Mouse (Mus musculus) liver, postnatal 0 days (tissue): ENCODE data around the gene Fzd9.

Source experiments
- CTCF ChIP-seq: sonication (generic); IDR thresholded peaks from 2 replicates; pipeline ENCODE4 v1.5.1; 2016; ENCODE audit warnings: antibody characterized with exemption, low read depth
- EP300 ChIP-seq: IDR thresholded peaks from 2 replicates; pipeline ENCODE4 v1.6.1; 2016; ENCODE audit warnings: antibody characterized with exemption, low read depth, mild to moderate bottlenecking

DNA sequence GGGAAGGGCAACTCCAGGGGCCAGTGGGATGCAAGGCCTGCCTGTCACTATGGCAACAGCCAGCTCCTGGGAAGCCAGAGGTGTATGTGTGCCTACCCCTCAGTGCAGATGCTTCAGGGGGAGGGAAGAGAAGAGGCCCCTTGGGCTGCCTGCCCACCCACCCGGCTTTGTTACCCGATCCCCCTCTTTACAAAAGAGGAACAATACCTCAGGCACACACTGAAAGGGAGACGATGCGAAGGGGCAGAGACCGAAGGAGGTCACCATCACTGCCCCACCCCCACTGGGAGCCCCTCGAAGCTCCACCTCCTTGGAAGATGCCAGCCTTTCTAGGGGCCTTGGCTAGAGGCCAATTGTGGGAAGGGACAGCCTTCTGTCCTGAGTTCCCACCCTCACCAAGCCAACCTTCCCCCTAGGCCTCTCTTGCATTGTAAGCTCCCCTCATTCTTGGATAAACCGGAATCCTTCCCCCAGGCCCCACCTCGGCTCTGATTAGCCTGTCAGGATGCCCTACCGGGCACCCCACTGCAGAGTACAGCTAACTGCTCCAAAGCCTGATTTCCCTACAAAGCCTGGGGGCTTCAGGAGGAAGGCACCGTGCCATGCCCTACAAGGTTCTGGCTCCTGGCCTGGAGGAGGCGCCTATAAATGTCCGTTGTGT lies 2.8 kb upstream of the Fzd9 start:
- no peak for TF ChIP-seq CTCF
- TF ChIP-seq EP300 = no peak
